Mouse (Mus musculus): ENCODE results near the gene Adcy1.
A peak's percentile ranks its signal among the peaks of the same experiment; 100 is the strongest.

The Adcy1 gene

GRCm38 (mm10) chr11:7071617-7072016 lies 8.3 kb downstream of the Adcy1 start:
- no peak for DNase-seq

- DNase-seq = peak; percentile 53 to 65
Observed at GRCm38 (mm10) chr11:7073556-7073955, 10.3 kb downstream of the Adcy1 start.

DNA sequence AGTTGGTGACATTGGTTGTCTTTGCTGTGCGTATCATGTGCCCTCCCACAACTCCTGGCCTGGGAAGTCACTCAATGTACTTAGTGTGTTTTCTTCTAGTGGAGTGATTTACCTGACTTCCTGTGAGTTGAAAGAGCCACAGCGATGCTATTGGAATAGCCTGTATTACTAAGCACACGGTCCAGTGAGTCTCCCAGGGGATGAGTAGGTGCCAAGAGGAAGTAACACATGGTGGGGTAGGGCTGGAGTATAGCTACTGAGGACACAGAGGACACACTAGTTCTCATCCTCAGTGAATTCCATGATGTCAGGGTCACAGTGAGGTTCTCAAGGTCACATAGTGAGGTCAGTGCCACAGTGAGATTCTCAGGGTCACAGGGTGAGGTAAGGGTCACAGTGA lies 13.2 kb downstream of the Adcy1 start:
- DNase-seq = peak in 1 of 2 experiments; percentile 43

- DNase-seq = no peak
Observed at GRCm38 (mm10) chr11:7081893-7082292, 18.6 kb downstream of the Adcy1 start.

DNA sequence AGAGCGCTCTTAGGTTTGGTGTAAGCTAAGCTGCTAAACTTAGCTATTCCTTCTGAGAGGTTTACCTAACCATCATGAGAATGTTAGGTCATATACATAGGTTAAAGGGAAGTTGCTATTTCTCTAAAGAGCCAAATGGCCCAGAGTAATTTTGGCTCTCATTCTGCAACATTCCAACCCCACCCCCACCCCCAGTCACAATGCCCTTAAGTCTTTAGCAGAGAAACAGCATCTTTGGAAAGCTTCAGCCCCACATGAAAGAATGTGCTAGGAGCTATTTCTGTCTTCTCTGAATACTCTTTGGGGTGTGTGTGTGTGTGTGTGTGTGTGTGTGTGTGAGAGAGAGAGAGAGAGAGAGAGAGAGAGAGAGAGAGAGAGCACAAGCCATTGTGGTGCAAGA lies 20.6 kb downstream of the Adcy1 start:
- no peak for DNase-seq

DNA sequence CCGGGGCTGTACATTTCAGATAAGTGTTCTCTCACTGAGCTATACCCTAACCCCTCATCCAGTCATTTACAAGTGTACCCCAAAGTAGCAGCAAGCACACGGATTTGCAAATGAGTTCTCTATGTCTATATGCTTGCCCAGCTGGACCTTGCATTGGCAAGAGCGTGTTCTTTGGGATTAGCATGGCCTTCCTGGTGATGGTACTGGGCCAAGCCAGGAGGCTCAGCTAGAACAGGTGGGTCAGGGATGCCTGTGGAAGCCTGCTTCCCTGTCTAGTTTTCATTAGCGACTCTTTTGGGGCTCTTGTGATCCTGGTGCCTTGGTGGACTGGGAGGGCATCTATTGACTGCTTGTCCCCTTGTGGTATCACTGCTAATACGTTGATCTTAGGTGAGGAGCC lies 21.9 kb downstream of the Adcy1 start:
- peak in 1 of 2 experiments; percentile 61 for DNase-seq

DNA sequence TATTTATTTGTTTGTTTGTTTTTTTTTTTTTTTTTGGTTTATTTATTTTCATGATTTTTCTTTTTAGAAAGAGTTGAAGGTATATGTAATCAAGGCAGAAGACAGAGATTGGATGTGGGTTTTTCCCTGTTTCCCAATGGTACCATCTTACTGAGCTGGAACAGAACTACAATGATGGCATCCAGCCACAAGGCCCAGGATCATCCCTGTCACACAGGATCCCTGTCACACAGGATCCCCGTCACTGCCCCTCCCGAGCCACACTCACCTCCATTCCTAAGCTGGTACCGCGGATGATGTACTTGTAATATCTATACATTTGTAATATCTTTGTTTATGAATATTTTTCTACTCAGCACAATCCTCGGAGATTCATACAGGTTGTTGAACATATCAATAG lies 27.8 kb downstream of the Adcy1 start:
- DNase-seq = no peak

DNA sequence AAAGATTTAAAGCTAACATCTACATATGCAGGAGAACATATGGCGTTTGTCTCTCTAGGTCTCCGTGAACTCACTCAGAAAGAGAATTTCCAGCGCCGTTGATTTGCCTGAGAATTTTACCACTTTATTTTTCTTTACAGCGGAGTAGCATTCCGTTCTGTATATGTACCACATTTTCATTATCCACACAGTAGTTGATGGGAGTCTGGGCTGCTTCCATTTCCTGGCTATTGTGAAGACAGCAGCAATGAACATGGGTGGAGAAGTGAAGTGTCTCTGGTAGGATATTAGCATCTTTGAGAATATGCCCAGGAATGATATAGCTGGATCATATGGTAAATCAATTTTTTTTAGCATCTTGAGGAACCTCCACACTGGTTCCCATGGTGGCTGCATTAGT lies 31.6 kb downstream of the Adcy1 start:
- DNase-seq = no peak

DNA sequence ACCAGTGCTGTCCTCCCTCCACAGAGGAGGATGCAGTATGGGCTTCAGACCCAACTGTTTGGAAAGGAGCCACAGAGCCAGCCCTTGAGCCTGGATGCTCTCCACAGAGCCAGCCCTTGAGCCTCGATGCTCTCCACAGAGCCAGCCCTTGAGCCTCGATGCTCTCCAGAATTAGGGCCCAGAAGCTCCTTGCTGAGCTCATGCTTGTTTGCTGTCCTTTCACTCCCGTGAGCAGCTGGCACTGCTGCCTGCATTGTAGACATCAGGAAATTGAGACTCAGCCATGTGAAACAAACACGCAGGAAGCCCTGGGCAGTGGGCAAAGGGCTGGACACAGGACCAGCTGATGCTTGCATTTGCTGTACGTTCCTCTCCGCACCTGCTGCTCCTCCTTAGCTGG lies 38.4 kb downstream of the Adcy1 start:
- DNase-seq = peak; percentile 69 to 72

- no peak for DNase-seq
Observed at GRCm38 (mm10) chr11:7102256-7103194, 39.2 kb downstream of the Adcy1 start.

- no peak for DNase-seq
Observed at GRCm38 (mm10) chr11:7105337-7105736, 42.0 kb downstream of the Adcy1 start.

DNA sequence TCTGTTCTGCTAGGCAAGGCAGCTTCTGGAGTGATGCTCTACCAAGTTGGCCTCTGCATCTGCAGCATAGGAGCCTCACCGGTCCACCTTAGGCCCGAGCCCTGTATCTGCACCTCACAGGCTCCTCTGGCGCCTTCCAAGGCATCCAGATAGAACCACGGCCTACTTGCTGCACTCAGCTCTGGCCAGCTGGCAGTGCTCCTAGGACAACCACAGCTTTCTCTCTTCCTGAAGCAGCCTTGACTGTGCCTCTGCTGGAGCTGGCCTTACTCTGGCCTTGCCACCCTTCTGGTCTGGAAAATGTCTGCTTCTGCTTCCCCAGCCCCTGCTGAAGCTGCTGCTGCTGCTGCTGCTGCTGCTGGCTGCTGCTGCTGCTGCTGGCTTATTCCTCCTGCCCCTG lies 45.8 kb downstream of the Adcy1 start:
- peak; percentile 67 to 77 for DNase-seq

DNA sequence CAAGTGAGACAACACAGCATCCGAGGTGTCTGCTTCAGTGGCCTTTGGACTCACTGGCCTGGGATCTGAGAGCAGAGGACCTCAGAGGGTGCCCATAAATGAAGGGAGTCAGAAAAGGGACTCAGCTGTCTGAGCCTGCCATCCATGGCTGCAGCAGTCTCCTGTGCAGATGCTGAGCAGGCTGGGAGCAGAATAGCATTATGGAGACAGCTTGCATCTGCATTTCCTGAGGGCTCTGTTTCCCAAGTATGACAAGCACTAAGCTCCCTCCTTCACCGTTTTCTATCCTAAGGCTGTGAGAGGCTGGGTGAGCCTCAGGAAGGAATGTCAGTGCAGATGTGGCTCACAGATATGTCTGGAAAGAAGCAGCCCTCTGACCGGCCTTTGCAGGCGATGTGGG lies 49.8 kb downstream of the Adcy1 start:
- no peak for DNase-seq

DNA sequence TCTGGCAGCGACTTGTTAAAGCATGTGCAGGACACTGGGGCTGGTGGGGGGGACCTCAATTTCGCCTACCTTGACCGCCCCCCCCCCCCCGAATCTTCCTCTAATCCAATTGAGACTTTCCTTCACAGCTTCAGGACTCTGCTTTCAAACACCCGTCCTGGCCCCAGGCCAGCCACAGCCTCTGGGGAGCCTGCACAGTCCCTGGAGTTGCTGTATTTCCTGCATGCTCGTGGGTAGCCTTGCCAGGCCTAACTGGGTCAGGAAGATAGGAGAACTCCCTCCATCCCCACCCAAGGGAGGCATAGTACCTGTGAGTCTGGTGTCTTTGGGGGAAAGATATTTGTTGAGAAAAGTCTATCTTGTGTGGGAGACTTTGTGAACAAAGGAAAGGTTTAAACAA lies 50.4 kb downstream of the Adcy1 start:
- peak in 1 of 2 experiments; percentile 72 for DNase-seq

- DNase-seq = no peak
Observed at GRCm38 (mm10) chr11:7114312-7114711, 51.0 kb downstream of the Adcy1 start.

DNA sequence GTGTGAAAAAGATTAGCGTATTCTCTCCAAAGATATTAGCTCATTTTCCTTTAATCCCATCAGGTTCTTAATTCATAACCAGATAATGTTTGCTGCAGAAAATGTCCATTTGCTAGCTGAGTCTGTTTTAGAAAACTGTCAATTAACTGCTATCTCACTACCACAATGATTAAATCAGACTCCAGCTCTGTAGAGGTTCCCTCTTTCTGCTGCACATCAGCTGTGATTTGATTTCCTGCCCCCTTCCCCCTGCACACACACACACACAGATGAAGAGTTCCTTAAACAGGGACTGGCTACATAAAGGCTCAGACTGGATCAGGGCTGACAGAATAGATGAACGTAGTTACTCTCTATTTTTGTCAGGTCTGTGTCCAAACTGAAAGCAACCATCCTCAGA lies 53.4 kb downstream of the Adcy1 start:
- no peak for DNase-seq

DNA sequence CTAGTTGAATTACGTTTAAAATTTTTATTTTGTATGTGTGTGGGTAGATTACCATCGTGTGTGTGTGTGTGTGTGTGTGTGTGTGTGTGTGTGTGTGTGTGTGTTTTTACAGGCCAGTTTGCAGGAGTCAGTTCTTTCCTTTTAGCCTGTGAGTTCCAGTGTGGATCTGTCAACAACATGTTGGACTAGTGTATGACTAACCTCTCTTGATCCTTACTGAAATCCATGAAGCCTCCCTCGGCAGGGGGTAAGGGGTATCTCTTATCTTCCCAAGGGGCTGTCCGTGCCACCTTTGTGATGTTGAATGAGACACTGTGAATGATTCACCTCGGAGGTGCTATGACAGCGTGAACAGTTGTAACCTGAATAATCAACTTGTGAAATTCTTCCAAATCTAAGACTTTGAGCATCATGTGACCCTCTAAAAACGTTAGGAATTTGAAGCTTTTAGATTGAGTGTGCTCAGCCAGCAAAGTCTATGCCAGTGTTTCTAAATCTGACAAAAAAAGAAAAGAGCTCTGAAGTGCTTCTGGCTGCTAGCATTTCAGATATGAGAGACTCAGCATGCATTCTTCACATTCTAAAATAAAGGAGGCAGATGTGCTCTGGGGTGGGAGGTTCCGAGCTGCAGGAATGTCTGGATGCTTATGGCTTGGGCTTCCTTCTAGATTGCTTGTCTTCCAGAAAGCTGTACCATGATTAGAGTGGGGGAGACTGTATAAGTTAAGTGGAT lies 66.2 kb downstream of the Adcy1 start:
- no peak for DNase-seq

- DNase-seq = peak; percentile 71 to 74
Observed at GRCm38 (mm10) chr11:7132736-7133387, 69.6 kb downstream of the Adcy1 start.

DNA sequence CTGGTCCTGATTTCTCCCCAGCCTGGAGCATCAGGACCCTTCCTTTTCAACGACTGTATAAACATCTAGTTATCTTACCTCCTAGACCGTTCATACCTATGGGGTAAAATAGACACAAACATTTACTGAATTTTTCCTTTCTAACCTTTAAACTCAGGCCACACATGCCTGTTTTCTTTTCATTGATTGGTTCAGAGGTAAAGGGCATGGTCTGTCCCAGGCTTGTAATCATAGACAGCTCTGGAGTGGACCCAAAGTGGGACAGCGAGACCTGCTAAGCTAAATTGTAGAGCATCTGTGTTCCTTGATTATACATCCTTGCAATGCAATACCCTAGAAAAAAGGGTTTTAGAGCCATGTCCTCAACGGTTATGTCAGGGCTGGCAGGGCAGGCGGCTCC lies 70.4 kb downstream of the Adcy1 start:
- DNase-seq = no peak

GRCm38 (mm10) chr11:7134319-7134718 lies 71.0 kb downstream of the Adcy1 start:
- no peak for DNase-seq

- DNase-seq = no peak
Observed at GRCm38 (mm10) chr11:7135301-7135700, 72.0 kb downstream of the Adcy1 start.

GRCm38 (mm10) chr11:7135763-7136162 lies 72.5 kb downstream of the Adcy1 start:
- peak in 1 of 2 experiments; percentile 52 for DNase-seq

DNA sequence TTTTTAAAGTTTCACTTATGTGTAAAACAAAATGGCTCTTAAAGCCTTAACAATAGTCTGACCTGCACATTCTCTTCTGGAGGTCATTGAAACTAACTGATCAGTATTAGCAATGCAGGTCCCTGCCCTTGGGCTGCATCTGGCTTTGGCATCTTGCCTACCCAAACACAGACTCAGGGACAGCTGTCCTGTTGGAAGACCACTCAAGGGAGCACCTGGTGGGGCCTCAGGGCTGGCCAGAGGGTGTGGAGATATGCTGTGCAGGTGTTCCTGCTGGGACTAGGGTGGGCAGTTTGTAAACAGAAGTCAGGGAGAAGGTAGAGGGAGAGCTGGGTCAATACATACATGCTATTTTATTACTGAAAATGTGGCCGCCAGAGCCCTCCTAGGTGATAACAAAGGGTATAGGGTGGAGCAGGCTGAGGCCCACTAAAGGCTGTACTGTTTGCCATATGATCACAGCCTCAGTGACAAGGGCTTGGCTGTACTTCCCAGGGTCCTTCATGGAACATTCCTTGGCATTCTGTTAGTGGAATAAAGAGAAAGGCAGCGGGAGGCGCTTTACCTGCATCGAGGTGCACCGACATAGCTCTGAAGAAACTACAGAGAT lies 73.1 kb downstream of the Adcy1 start:
- DNase-seq = no peak
